Mouse (Mus musculus): ENCODE results near the gene Sash1. TPM values are rescaled to one million over a fixed set of nuclear protein-coding genes. Genes with fewer than 3 reads are reported as not detected.

The Sash1 gene
- polyA plus RNA-seq, 1 experiment from 2014 or later = 2.6 TPM

DNA sequence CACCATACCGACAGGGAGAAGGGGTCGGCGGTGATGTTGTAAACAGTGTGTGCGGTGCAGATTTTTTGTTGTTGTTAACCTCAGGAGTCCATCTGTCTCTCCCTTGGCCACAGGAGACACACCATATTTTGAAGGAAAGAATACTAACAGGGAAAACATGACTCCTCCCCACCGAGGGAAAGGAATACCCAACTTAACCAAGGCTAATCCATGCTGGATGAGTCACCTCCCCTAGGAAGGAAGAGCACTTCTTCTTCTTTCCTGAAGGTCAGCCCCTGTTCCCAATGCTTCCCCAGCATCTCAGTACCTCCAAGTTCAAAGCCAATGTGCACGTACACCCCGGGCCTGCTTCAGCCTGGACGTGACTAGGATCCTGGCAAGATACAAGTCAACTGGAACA, 73.1 kb downstream of the Sash1 start:
- no peak overlapping the region for H3K9ac ChIP-seq (ENCODE audit: low read length)
- H3K36me3 ChIP-seq (ENCODE audit: control insufficient read depth, insufficient read depth) = no peaks in the 10 kb centered on the region
- peaks cover 19% of the 10 kb centered on the region for H3K4me1 ChIP-seq (ENCODE audit: control insufficient read depth, insufficient read depth, low read length)
- H3K27me3 ChIP-seq (ENCODE audit: control insufficient read depth, insufficient read depth, low read length) = no peaks in the 10 kb centered on the region
- no peak; the same call in 1 of the 2 replicates for ATAC-seq (replicated peaks; ENCODE audit: extremely low read depth, insufficient read depth, low FRiP score)
- peak overlapping the region; percentile 26 for H3K4me2 ChIP-seq (ENCODE audit: low read depth, low read length)
- no peaks in the 10 kb centered on the region for H3K9me3 ChIP-seq (replicated peaks; ENCODE audit: control insufficient read depth, low read length)
- H3K27ac ChIP-seq (ENCODE audit: low read length) = no peak overlapping the region; the same call in 1 of the 2 replicates
- WGBS = 75% methylated on average over 8 of the region's 8 CpGs
- no peak overlapping the region for H3K4me3 ChIP-seq (ENCODE audit: low read length)

DNA sequence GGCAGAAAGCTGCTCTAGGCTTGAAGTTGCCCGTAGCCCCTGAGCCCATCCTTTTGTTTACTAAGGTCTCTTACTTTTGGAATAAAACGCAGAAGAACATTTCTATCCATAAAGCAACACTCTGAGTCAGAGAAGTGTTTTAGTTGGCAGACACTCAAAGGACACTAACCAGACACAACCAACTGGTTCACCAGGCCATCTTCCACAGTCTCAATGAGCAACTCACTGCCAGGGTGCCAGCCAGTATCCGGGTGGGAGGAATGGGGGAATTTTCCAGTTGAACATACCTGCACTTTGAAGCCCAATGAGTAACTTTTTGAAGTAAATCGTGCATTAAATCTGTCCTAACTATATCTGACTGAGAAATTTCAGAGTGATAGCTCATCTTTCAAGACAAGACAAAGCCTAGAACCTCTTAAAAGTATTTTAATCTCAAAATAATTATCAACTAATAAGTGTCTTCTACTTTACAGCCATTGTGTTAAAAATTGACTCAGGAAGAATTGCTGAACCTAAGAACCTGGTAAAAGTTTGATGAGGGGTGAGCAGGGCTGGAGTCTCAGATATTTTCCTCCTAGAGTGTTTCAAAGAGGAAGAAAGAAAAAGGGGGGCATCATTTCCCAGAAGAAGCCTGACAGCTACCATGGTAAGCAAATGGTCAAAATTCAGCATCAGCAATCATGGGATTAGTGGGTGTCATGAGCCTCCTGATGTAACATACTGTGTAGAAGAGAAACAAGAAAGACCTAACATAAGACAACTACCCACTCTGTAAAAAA, 74.4 kb downstream of the Sash1 start:
- Histone ChIP-seq H3K4me2 (ENCODE audit: low read depth, low read length) (no peak overlapping the region), H3K27me3 (ENCODE audit: control insufficient read depth, insufficient read depth, low read length) (no peaks in the 10 kb centered on the region), H3K4me1 (ENCODE audit: control insufficient read depth, insufficient read depth, low read length) (peaks cover 26% of the 10 kb centered on the region), H3K36me3 (ENCODE audit: control insufficient read depth, insufficient read depth) (no peaks in the 10 kb centered on the region), H3K9ac (ENCODE audit: low read length) (no peak overlapping the region), H3K4me3 (ENCODE audit: low read length) (no peak overlapping the region), H3K27ac (ENCODE audit: low read length) (no peak overlapping the region), H3K9me3 (replicated peaks; ENCODE audit: control insufficient read depth, low read length) (no peaks in the 10 kb centered on the region)
- ATAC-seq (replicated peaks; ENCODE audit: extremely low read depth, insufficient read depth, low FRiP score) = no peak
- 79% methylated on average over 4 of the region's 4 CpGs for WGBS

DNA sequence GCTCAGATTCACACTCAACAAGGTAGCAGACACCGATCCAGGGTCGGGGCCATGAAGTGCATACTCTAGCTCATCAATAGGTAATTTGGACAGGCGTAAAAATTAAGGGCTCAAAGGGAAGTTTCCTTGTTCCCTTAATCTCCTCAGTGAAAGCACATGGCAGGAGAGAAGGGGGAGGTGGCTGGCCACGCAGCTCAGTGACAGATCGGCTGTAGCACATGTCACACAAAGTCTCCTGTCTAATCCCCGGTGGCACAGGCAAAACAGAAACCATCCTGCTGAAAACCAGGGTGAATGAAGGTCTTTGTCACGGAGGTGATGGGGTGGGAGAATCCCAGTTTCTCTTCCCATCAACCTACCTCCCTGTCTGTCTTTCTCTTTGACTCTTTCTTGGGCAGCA, 75.4 kb downstream of the Sash1 start:
- Histone ChIP-seq H3K36me3 (ENCODE audit: control insufficient read depth, insufficient read depth) (no peaks in the 10 kb centered on the region), H3K9ac (ENCODE audit: low read length) (no peak overlapping the region), H3K4me3 (ENCODE audit: low read length) (no peak overlapping the region), H3K4me2 (ENCODE audit: low read depth, low read length) (no peak overlapping the region), H3K4me1 (ENCODE audit: control insufficient read depth, insufficient read depth, low read length) (peaks cover 26% of the 10 kb centered on the region), H3K27me3 (ENCODE audit: control insufficient read depth, insufficient read depth, low read length) (no peaks in the 10 kb centered on the region), H3K27ac (ENCODE audit: low read length) (0 out of 2 replicates have a peak overlapping the region, but pooled peaks have one; percentile 19), H3K9me3 (replicated peaks; ENCODE audit: control insufficient read depth, low read length) (no peaks in the 10 kb centered on the region)
- no peak for ATAC-seq (replicated peaks; ENCODE audit: extremely low read depth, insufficient read depth, low FRiP score)
- WGBS = 64% methylated on average over 7 of the region's 7 CpGs

DNA sequence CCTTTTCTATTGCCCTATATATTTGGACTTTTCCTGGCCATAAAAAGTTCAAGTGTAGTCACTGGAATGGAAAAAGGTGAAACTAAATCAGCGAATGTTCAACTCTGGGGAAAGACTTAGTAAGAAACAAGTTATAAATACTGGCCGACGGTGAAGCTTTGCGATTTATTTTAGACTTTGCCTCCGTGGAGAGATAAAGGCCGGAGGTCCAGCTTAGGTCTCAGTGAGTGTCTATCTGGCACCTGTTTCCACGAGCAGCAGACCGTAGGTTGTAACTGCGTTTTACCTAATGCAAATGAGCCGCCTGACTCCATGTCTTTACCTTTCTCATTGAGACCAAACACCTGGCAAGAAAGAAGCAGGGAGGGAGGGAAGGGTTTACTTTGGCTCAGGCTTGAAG, 77.5 kb downstream of the Sash1 start:
- ATAC-seq (replicated peaks; ENCODE audit: extremely low read depth, insufficient read depth, low FRiP score) = no peak
- H3K27me3 ChIP-seq (ENCODE audit: control insufficient read depth, insufficient read depth, low read length) = no peaks in the 10 kb centered on the region

DNA sequence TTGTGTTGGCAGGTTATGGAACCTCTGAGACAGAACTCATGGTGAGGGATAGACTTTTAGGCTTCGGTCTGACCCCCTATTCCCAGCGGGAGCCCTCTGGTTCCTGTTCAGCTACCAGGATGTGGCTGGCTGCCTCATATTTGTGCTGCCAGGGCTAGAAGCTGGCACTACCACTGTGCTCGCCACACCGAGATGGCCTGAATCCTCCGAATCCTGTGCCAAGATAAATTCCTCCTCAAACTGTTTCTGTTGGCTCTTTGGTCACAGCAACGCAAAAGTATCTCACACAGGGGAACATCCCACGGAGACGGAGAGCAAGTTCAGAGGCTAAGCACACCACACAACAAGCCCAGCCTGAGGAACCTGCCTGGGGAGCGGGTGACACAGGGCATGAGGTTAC, 78.3 kb downstream of the Sash1 start:
- Histone ChIP-seq H3K27ac (ENCODE audit: low read length) (no peak overlapping the region), H3K4me1 (ENCODE audit: control insufficient read depth, insufficient read depth, low read length) (peaks cover 24% of the 10 kb centered on the region), H3K9me3 (replicated peaks; ENCODE audit: control insufficient read depth, low read length) (no peaks in the 10 kb centered on the region), H3K36me3 (ENCODE audit: control insufficient read depth, insufficient read depth) (no peaks in the 10 kb centered on the region), H3K4me2 (ENCODE audit: low read depth, low read length) (no peak overlapping the region), H3K27me3 (ENCODE audit: control insufficient read depth, insufficient read depth, low read length) (no peaks in the 10 kb centered on the region), H3K4me3 (ENCODE audit: low read length) (no peak overlapping the region), H3K9ac (ENCODE audit: low read length) (no peak overlapping the region)
- 82% methylated on average over 9 of the region's 9 CpGs for WGBS
- no peak for ATAC-seq (replicated peaks; ENCODE audit: extremely low read depth, insufficient read depth, low FRiP score)

More for the DNA sequence above, 77.5 kb downstream of the Sash1 start:
- 77% methylated on average over 10 of the region's 10 CpGs for WGBS
- Histone ChIP-seq H3K4me1 (ENCODE audit: control insufficient read depth, insufficient read depth, low read length) (peaks cover 26% of the 10 kb centered on the region), H3K4me3 (ENCODE audit: low read length) (no peak overlapping the region), H3K9ac (ENCODE audit: low read length) (no peak overlapping the region), H3K27ac (ENCODE audit: low read length) (no peak overlapping the region), H3K36me3 (ENCODE audit: control insufficient read depth, insufficient read depth) (no peaks in the 10 kb centered on the region), H3K4me2 (ENCODE audit: low read depth, low read length) (no peak overlapping the region), H3K9me3 (replicated peaks; ENCODE audit: control insufficient read depth, low read length) (no peaks in the 10 kb centered on the region)

DNA sequence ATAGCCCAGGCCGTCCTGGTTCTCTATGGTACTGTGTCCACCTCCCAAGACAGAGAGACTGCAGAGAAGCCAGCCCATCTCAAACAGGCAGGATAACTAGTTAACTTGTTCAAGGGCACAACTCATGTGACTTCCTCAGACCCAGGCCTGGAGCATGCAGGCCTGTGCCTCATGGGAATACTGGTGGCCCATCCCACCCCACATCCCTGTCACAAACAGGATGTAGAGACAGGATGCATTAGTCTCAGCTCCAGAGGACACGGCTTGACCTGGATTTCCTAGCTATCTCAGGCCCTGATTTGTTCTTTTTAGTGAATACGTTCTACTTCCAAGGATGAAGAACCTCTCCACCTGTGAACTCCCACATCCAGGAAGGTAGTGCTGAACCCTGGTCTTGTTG, 80.5 kb downstream of the Sash1 start:
- Histone ChIP-seq H3K9ac (ENCODE audit: low read length) (no peak overlapping the region), H3K4me2 (ENCODE audit: low read depth, low read length) (no peak overlapping the region), H3K27ac (ENCODE audit: low read length) (peak overlapping the region; percentile 31; the same call in 1 of the 2 replicates), H3K4me1 (ENCODE audit: control insufficient read depth, insufficient read depth, low read length) (peaks cover 38% of the 10 kb centered on the region), H3K27me3 (ENCODE audit: control insufficient read depth, insufficient read depth, low read length) (no peaks in the 10 kb centered on the region), H3K36me3 (ENCODE audit: control insufficient read depth, insufficient read depth) (no peaks in the 10 kb centered on the region), H3K9me3 (replicated peaks; ENCODE audit: control insufficient read depth, low read length) (no peaks in the 10 kb centered on the region), H3K4me3 (ENCODE audit: low read length) (no peak overlapping the region)
- 70% methylated on average over 3 of the region's 3 CpGs for WGBS
- ATAC-seq (replicated peaks; ENCODE audit: extremely low read depth, insufficient read depth, low FRiP score) = peak; percentile 34; the same call in 1 of the 2 replicates

DNA sequence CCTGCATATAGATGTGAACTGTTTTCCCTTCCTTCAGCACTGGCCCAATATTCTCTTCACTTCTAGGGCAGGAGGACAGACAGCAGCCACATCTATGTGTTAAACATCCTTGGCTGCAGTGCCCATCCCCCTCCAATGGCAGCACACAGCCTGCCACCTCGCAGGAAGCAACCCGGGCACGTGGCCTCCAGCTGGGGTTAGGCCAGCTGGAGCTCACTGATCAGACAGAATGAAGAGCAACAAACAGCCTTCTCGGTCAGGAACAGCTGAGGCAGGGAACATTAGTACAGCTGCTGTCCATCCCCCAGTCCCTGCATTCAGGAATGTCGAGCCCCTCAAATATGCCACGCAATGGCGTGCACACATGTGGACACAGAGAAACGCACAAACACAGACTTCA, 81.6 kb downstream of the Sash1 start:
- H3K4me1 ChIP-seq (ENCODE audit: control insufficient read depth, insufficient read depth, low read length) = peaks cover 38% of the 10 kb centered on the region
- WGBS = 35% methylated on average over 8 of the region's 8 CpGs
- no peaks in the 10 kb centered on the region for H3K27me3 ChIP-seq (ENCODE audit: control insufficient read depth, insufficient read depth, low read length)
- ATAC-seq (replicated peaks; ENCODE audit: extremely low read depth, insufficient read depth, low FRiP score) = peak; percentile 46
- no peak overlapping the region for H3K9ac ChIP-seq (ENCODE audit: low read length)
- no peaks in the 10 kb centered on the region for H3K36me3 ChIP-seq (ENCODE audit: control insufficient read depth, insufficient read depth)
- H3K4me3 ChIP-seq (ENCODE audit: low read length) = no peak overlapping the region
- H3K9me3 ChIP-seq (replicated peaks; ENCODE audit: control insufficient read depth, low read length) = no peaks in the 10 kb centered on the region
- no peak overlapping the region for H3K4me2 ChIP-seq (ENCODE audit: low read depth, low read length)
- no peak overlapping the region for H3K27ac ChIP-seq (ENCODE audit: low read length)

DNA sequence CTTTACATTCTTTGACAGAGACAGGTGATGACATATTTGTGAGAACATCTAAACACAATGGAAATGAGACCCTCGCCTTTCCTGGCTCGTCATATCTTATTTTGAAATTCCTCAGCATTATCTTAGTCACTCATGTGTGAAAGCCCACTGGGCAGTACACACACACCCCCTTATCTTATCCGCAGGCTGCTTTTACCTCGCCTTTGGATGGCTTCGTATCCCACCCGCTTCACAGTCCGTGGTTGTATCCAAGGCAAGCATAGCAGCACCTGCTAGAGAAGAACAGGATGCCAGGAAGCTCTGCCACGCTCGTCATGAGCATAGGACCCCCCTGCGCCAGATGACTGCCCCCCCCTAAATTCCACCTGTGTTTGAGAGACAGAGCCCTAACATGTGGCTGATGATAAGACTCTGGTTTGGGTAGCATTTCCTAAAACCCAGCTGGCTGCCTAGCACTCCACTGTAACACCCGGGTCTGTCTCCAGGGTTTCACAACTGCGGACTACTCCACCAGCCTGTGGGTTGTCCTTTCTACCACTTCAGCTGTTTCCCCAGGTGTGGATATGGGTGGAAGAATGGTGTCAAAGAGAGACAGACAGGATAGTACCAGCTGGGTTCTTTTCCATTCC, 84.0 kb downstream of the Sash1 start:
- Histone ChIP-seq H3K4me3 (ENCODE audit: low read length) (no peak overlapping the region), H3K27me3 (ENCODE audit: control insufficient read depth, insufficient read depth, low read length) (no peaks in the 10 kb centered on the region), H3K4me2 (ENCODE audit: low read depth, low read length) (peak overlapping the region; percentile 39), H3K27ac (ENCODE audit: low read length) (peak overlapping the region; percentile 29; the same call in 1 of the 2 replicates), H3K4me1 (ENCODE audit: control insufficient read depth, insufficient read depth, low read length) (peaks cover 33% of the 10 kb centered on the region), H3K36me3 (ENCODE audit: control insufficient read depth, insufficient read depth) (0 out of 2 replicates have a peak, but pooled peaks cover 4% of the 10 kb centered on the region), H3K9me3 (replicated peaks; ENCODE audit: control insufficient read depth, low read length) (no peaks in the 10 kb centered on the region), H3K9ac (ENCODE audit: low read length) (peak overlapping the region; percentile 47; the same call in 1 of the 2 replicates)
- peak; percentile 21 for ATAC-seq (replicated peaks; ENCODE audit: extremely low read depth, insufficient read depth, low FRiP score)
- 31% methylated on average over 12 of the region's 12 CpGs for WGBS

DNA sequence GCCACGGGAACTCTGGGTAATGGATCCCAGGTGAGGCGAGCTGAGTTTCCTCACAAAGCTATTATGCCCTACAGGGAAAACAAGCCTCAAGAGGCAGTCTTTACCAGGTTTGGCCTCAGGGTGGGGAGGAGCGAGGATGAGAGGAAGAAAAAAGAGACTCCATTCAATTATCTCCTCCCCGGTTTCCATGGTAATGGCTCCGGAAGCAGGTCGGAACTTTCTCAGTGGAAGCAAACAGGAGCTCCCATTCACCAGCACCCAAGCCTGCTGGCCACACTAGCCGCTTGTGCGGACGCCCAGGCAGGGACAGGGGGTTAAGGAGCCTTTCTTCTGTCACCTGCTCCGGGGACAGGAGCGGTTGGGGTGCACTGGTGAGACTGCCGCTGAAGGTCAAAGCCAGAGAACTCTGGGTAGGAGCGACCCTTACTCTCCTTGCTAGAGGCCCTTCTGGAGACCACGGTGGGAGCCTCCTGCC, 84.7 kb downstream of the Sash1 start:
- WGBS = 50% methylated on average over 14 of the region's 14 CpGs
- ATAC-seq (replicated peaks; ENCODE audit: extremely low read depth, insufficient read depth, low FRiP score) = no peak; the same call in 1 of the 2 replicates
- Histone ChIP-seq H3K4me2 (ENCODE audit: low read depth, low read length) (peak overlapping the region; percentile 39), H3K4me1 (ENCODE audit: control insufficient read depth, insufficient read depth, low read length) (peaks cover 32% of the 10 kb centered on the region), H3K4me3 (ENCODE audit: low read length) (no peak overlapping the region), H3K9ac (ENCODE audit: low read length) (peak overlapping the region; percentile 47; the same call in 1 of the 2 replicates), H3K27ac (ENCODE audit: low read length) (peak overlapping the region; percentile 29; the same call in 1 of the 2 replicates), H3K9me3 (replicated peaks; ENCODE audit: control insufficient read depth, low read length) (no peaks in the 10 kb centered on the region), H3K27me3 (ENCODE audit: control insufficient read depth, insufficient read depth, low read length) (no peaks in the 10 kb centered on the region), H3K36me3 (ENCODE audit: control insufficient read depth, insufficient read depth) (0 out of 2 replicates have a peak, but pooled peaks cover 4% of the 10 kb centered on the region)
